Mouse (Mus musculus) neural tube, embryonic 13.5 days (tissue): Measurements from ENCODE around the gene Zfp345. TPM values are rescaled to one million over a fixed set of nuclear protein-coding genes. Genes with fewer than 3 reads are reported as not detected.
"Not testable (repeated sequence)": the region's sequence is repeated elsewhere in the genome, so short reads cannot be mapped to it uniquely, and the experiment has no call there.

ENCODE experiments used
- ATAC-seq: fragments of 200-750 bp; cut with Nextera tagmentation; 2 replicates; pipeline ENCODE4 v1.8.0; 2017; ENCODE audit warnings: low read depth, mild to moderate bottlenecking, moderate TSS enrichment, moderate library complexity
- H3K27ac ChIP-seq: fragments of 300-500 bp; sonication (generic); replicated peaks from 2 replicates; pipeline ENCODE4 v1.5.1; 2015; ENCODE audit warnings: moderate library complexity, mild to moderate bottlenecking, inconsistent platforms
- H3K27me3 ChIP-seq: fragments of 300-500 bp; sonication (generic); 2 replicates; pipeline ENCODE4 v1.6.1; 2015; ENCODE audit warnings: mild to moderate bottlenecking, inconsistent platforms
- H3K36me3 ChIP-seq: fragments of 300-500 bp; sonication (generic); 2 replicates; pipeline ENCODE4 v1.6.1; 2015; ENCODE audit warnings: mild to moderate bottlenecking, inconsistent platforms
- H3K4me1 ChIP-seq: fragments of 300-500 bp; sonication (generic); replicated peaks from 2 replicates; pipeline ENCODE4 v1.6.1; 2015; ENCODE audit warnings: inconsistent platforms
- H3K4me2 ChIP-seq: fragments of 300-500 bp; sonication (generic); 2 replicates; pipeline ENCODE4 v1.6.1; 2015; ENCODE audit warnings: inconsistent platforms, mild to moderate bottlenecking, moderate library complexity
- H3K4me3 ChIP-seq: fragments of 300-500 bp; sonication (generic); 2 replicates; pipeline ENCODE4 v1.5.1; 2015; ENCODE audit warnings: mild to moderate bottlenecking, inconsistent platforms
- H3K9ac ChIP-seq: fragments of 300-500 bp; sonication (generic); 2 replicates; pipeline ENCODE4 v1.6.1; 2015; ENCODE audit warnings: moderate library complexity, mild to moderate bottlenecking, inconsistent platforms
- H3K9me3 ChIP-seq: fragments of 300-500 bp; sonication (generic); 2 replicates; pipeline ENCODE4 v1.6.1; 2016; ENCODE audit warnings: inconsistent platforms
- WGBS: fragments of 180-500 bp; shearing (Covaris S2); methylation state at CpG from one replicate; pipeline ENCODE4 v1.1.7; 2015; 5-methylcytosine and 5-hydroxymethylcytosine counted together
- polyA plus RNA-seq: library from polyadenylated mRNA; unstranded; fragments of >200 nt; fragmentation: Nextera tagmentation; extraction: Ambion mirVana; gene quantifications from 2 replicates; pipeline ENCODE4 v1.2.1, GENCODE M21; 2015

Gene Zfp345
- polyA plus RNA-seq, result not detected in 2 replicates

DNA sequence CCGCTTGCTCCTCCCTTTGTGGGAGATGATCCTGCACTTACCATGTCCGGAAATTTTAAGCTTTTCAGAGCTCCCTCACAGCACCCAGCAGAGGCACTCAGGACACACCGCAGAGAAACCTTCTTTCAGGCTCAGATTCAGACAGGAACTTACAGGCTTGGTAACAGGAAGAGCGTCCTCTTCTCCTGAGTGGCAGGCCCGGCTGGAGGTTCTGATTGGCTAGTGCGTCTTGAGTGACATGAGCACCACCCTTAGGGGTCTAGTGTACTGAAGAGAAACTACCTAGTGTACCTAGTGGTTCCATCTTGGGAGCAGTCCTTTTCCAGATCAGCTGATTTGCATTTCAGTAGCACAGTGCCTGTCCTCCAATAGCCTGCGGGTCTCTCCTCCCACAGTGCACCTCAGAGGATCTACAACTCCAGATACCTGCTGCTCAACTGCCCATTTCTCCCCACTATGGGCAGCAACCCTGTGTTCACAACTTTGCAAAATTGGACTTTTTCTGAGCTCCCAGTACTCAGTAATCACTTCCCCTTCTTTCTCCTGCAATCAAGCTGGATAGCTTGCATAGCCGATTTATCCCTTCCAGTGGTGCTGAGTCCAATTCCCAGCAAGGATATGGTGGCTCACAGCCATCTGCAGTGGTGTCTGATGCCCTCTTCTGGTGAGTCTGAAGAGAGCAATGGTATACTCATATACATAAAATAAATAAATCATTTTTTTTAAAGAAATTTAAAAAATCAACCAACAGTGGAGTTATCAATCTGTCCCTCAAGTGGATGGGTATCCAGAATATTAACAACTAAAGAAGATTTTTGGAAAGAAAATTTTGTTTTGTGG lies at the start of gene Zfp345:
Gene Zfp345 (minus strand): TSS at position 153 of the 840 bp plus-strand sequence.
- not testable (repeated sequence) for H3K4me2 ChIP-seq, H3K36me3 ChIP-seq, H3K27ac ChIP-seq, ATAC-seq, H3K4me1 ChIP-seq, H3K27me3 ChIP-seq, H3K4me3 ChIP-seq, H3K9me3 ChIP-seq, H3K9ac ChIP-seq
- 79% methylated on average over 8 of the region's 8 CpGs for WGBS

- peak overlapping the region; percentile 64 for H3K9ac ChIP-seq
- ATAC-seq, result no peak; the same call in 1 of the 2 replicates
- 2% methylated on average over 42 of the region's 42 CpGs for WGBS
Observed at GRCm38 (mm10) chr2:150525703-150526207, 40.9 kb upstream of the Zfp345 start.

DNA sequence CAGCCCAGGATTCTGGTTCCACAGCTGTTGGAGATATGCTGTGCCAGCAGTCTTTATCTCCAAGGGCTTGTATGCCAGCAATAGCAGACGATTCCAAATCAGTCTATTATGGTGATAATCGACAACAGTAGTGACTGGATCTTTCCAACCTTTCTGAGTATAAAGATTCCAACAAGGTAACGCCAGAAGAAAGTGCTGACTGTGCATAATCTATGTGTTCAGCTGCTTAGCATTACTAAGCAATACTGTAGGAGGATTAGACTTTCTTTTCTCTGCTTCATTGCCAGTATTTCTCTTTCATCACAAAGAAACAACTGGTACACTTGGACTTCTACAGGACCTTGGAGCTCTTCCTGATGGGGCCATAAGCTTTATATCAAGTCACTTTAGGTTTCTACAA lies 27.9 kb upstream of the Zfp345 start:
- ATAC-seq, result no peak
- no peaks in the 10 kb centered on the region for H3K9me3 ChIP-seq
- no peaks in the 10 kb centered on the region for H3K27me3 ChIP-seq
- H3K36me3 ChIP-seq, result no peaks in the 10 kb centered on the region
- no peak overlapping the region for H3K9ac ChIP-seq
- no peaks in the 10 kb centered on the region for H3K4me1 ChIP-seq
- WGBS, result 84% methylated on average over 3 of the region's 3 CpGs
- no peak overlapping the region for H3K27ac ChIP-seq
- no peak overlapping the region for H3K4me2 ChIP-seq
- H3K4me3 ChIP-seq, result no peak overlapping the region

More at GRCm38 (mm10) chr2:150525703-150526207, 40.9 kb upstream of the Zfp345 start:
- peak overlapping the region; percentile 41 for H3K4me3 ChIP-seq
- H3K36me3 ChIP-seq, result no peaks in the 10 kb centered on the region
- H3K4me1 ChIP-seq, result peaks cover 7% of the 10 kb centered on the region
- no peak overlapping the region for H3K27ac ChIP-seq
- peak overlapping the region; percentile 80 for H3K4me2 ChIP-seq
- H3K27me3 ChIP-seq, result peaks cover 26% of the 10 kb centered on the region
- no peaks in the 10 kb centered on the region for H3K9me3 ChIP-seq

- Histone ChIP-seq H3K9ac (0 out of 2 replicates have a peak overlapping the region, but pooled peaks have one; percentile 41), H3K4me2 (peak overlapping the region; percentile 51), H3K4me3 (peak overlapping the region; percentile 32)
- H3K27me3 ChIP-seq, H3K36me3 ChIP-seq, H3K9me3 ChIP-seq, H3K27ac ChIP-seq, H3K4me1 ChIP-seq: not testable (repeated sequence)
- 43% methylated on average over 60 of the region's 60 CpGs for WGBS
- ATAC-seq, result peak; percentile 43; the same call in 1 of the 2 replicates
Observed at GRCm38 (mm10) chr2:150500124-150500973, 15.5 kb upstream of the Zfp345 start.

- 56% methylated on average over 2 of the region's 2 CpGs for WGBS
- Histone ChIP-seq H3K9ac (no peak overlapping the region), H3K27me3 (no peaks in the 10 kb centered on the region), H3K27ac (no peak overlapping the region), H3K4me1 (no peaks in the 10 kb centered on the region), H3K4me3 (no peak overlapping the region), H3K4me2 (no peak overlapping the region), H3K36me3 (no peaks in the 10 kb centered on the region), H3K9me3 (no peaks in the 10 kb centered on the region)
- ATAC-seq, result no peak
Observed at GRCm38 (mm10) chr2:150493031-150493430, 8.1 kb upstream of the Zfp345 start.

GRCm38 (mm10) chr2:150451180-150451919 lies 33.5 kb downstream of the Zfp345 start, which contains the start of gene Zfp442:
Gene Zfp442, minus strand, starts transcription at chr2:150451486.
- peak within 1 kb of the TSS; percentile 72 for H3K9ac ChIP-seq
- peak within 1 kb of the TSS; percentile 69 for H3K27ac ChIP-seq
- not testable (repeated sequence) for H3K9me3 ChIP-seq, H3K27me3 ChIP-seq, H3K36me3 ChIP-seq, H3K4me1 ChIP-seq
- peak within 1 kb of the TSS; percentile 52 for H3K4me3 ChIP-seq
- peak within 1 kb of the TSS; percentile 60 for H3K4me2 ChIP-seq
- under 1% methylated on average over 18 of the region's 18 CpGs for WGBS
- ATAC-seq, result peak; percentile 99

GRCm38 (mm10) chr2:150439084-150439483 lies 45.8 kb downstream of the Zfp345 start:
- not testable (repeated sequence) for H3K4me3 ChIP-seq, H3K9ac ChIP-seq, H3K27ac ChIP-seq, H3K27me3 ChIP-seq, H3K4me1 ChIP-seq, H3K4me2 ChIP-seq, ATAC-seq
- 97% methylated on average over 1 of the region's 1 CpGs for WGBS
- Histone ChIP-seq H3K36me3 (peaks cover 21% of the 10 kb centered on the region), H3K9me3 (peaks cover 30% of the 10 kb centered on the region)

Other genes starting within 250 kb of the Zfp345 start
- gene Gm21994, start 229.5 kb downstream of the Zfp345 start, polyA plus RNA-seq, result 2.9 and 4.7 TPM in 2 replicates
- gene Gm14124, start 227.6 kb downstream of the Zfp345 start, polyA plus RNA-seq, result not detected in 2 replicates
- gene Gm10130, start 161.4 kb downstream of the Zfp345 start, polyA plus RNA-seq, result 2.3 and 2.7 TPM in 2 replicates
- 14.6 and 18.2 TPM in 2 replicates for gene 3300002I08Rik, start 122.3 kb downstream of the Zfp345 start, polyA plus RNA-seq
- gene Zfp442, start 33.6 kb downstream of the Zfp345 start, polyA plus RNA-seq, result 9.0 and 9.4 TPM in 2 replicates
- 0.53 TPM in 1 of 2 replicates, not detected in the other for gene Cst7, start 85.3 kb upstream of the Zfp345 start, polyA plus RNA-seq
- 44.5 and 46.2 TPM in 2 replicates for gene Apmap, start 123.5 kb upstream of the Zfp345 start, polyA plus RNA-seq
- 17.7 and 18.4 TPM in 2 replicates for gene Acss1, start 183.4 kb upstream of the Zfp345 start, polyA plus RNA-seq
- gene Vsx1, start 204.3 kb upstream of the Zfp345 start, polyA plus RNA-seq, result 0.13 and 0.15 TPM in 2 replicates